Mouse (Mus musculus): ENCODE measurements around the gene Olfr12. TPM values are rescaled to one million over a fixed set of nuclear protein-coding genes. Genes with fewer than 3 reads are reported as not detected.

Gene Olfr12
- not detected in 2 replicates for polyA plus RNA-seq (2012)

DNA sequence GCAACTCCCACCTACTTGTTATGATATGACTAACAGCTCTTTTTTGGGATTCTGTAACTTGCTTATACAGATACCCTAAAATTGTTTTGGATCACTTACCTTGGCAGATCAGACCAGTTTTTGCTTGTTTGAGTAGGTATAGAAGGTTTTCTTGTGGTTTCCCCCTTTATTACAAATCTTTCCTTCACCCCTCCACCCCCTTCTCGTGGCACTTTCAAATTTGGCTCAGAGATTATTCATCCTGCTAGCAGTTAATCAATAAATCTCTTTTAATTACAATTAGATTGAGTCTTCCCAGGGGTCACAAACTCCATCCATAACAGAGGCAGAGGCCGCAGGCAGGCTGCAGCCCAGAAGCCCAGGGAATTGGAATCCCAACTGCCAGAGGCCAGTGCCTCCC is at the start of gene Olfr12:
Gene Olfr12 (plus strand): TSS at position 301 of the 400 bp plus-strand sequence.

DNA sequence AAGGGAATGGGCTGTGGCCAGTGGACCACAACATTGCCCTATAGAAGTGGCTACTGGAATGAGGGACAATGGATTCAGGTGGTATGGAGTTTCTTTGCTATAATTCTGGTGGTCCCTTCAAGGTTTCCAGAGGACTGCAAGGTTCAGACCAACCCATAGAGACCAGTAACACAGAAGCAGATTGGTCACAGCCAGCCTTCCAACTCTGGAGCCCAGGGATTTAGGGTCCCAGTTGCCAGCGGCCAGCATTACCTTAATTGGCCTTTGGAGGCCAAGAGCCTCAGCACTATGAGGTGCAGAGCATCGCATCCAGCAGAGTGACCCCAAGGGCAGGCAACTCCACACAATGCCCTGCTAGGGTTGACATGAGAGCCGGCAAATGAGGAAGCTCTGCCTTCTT is 46.6 kb upstream of the Olfr12 start, which contains the start of gene Olfr1413:
Gene Olfr1413 (plus strand): TSS at position 301 of the 400 bp plus-strand sequence.

DNA sequence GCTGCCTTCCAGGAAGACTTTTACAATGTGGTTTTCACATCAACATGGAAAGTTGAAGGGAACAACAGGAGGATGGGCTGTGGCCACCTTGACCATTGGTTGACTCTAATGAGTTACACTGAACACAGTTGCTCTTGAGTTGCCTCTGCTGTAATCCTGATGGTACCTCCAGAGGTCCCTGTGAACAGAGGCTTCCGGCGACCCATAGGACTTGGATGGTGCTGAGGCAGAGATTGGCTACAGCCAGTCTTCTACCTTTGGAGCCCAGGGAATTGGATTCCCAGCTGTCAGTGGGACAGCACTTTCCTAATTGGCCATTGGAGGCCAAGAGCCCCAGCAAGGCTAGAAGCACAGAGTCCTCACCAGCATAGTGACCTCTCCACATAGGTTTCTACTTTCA is 32.1 kb upstream of the Olfr12 start, which contains the start of gene Olfr1412:
Gene Olfr1412 (plus strand): TSS at position 301 of the 400 bp plus-strand sequence.

DNA sequence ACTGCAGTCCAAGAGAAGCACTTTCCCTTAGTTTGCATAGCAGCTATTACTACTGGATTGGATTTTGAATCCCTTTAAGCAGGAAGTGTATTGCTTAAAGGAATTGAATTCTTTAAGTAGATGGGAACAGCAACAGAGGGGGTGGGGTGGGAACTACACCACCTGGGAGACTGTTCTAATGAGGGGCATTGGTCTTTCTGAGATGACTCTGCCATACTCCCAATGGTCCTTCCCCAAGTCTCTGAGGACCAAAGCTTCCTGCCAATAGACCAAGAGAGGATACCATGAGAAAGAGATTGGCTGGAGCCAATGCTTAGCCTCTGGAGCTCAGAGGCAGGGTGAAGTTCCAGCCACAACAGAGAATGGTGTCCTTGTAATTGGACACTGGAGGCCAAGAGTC is 23.5 kb upstream of the Olfr12 start, which contains the start of gene Olfr1411:
Gene Olfr1411 (plus strand): TSS at position 301 of the 400 bp plus-strand sequence.

DNA sequence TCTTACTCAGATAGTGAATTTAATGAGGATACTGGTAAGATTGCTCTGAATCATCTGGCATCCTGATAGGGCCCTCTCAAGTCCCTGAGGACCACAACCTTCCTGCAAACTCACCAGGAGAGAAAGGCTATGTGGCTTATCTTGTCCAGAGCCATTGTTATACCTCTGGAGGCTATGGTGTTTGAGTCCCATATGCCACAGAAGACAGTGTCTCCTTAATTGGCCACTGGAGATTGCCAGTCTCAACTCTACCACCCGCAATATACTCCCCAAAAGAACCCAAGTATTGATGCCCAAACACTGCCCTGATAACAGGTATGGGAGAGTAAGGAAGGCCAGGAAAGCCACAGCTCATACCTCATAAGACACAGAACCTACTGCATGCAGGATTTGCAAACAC is 12.1 kb upstream of the Olfr12 start, which contains the start of gene Olfr1410:
Gene Olfr1410 (plus strand): TSS at position 301 of the 400 bp plus-strand sequence.

DNA sequence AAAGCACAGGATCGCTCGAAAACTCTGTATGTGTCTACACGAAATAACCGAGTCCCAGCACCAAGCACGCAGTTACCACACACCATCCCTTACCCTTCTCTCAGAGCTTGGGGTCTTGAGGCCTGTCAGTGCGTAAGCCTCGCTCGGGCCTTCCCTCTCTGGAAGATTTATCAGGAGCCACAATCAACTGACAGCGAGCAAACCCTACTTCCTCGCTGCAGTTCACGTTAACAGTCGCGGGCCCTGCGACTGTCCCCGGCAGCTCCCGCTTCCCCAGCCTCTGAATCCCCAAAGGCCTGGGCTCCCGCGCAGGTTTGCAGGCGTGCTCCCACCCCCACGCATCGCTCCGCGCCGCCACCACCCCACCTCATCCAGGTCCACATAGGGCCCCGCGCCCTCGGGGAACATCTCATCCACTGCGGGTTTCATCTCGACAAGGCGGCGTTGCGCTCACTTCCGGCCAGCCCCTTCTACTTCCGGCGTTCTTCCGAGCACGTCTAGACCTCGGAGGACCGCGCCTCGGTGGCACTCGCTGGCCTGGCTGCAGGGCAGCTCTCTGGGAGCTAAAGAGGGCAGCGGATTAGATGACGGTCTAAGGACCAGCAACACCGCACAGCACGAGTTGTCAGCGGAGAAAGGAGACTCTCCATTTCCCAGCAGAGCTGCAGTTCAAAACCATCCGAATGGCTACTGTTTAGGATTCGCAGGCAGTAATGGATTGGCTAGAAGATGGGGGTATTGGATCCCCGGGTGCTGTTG is 24.1 kb downstream of the Olfr12 start, which contains the start of gene Cops9:
Gene Cops9 (minus strand): TSS at position 472 of the 759 bp plus-strand sequence.

DNA sequence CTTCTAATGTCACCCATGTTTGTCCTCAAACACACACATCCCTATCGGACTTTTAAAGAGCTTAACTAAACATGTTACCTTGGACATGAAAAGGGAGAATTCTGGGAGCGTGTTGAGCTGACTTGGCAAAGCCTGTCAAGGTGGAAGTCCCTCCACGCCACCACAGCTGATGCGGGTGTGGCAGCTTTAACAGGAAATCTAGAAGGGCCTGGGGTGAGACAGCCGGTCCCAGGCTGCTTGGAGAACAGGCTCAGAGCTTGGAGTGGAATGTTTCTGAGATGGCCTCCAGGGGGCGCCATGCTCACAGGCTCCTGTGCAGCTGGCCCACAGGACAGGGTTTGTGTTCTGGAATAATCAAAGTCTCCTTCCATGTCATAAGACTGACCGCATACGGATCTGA is 31.1 kb downstream of the Olfr12 start, which contains the start of gene Otos:
Gene Otos (minus strand): TSS at position 169 of the 400 bp plus-strand sequence.

Other genes with a start within 250 kb of the Olfr12 start
- 41.4 and 48.4 TPM in 2 replicates for gene Ndufa10, start 143.9 kb upstream of the Olfr12 start, polyA plus RNA-seq (2012)
- gene Olfr1416, start 132.7 kb upstream of the Olfr12 start, polyA plus RNA-seq (2012) = not detected in 2 replicates
- gene Olfr1415, start 121.7 kb upstream of the Olfr12 start, polyA plus RNA-seq (2012) = 0.15 TPM in 1 of 2 replicates, not detected in the other
- not detected in 2 replicates for gene Olfr1414, start 99.1 kb upstream of the Olfr12 start, polyA plus RNA-seq (2012)
- gene Olfr1413, start 46.5 kb upstream of the Olfr12 start, polyA plus RNA-seq (2012) = not detected in 2 replicates
- not detected in 2 replicates for gene Olfr1412, start 32.0 kb upstream of the Olfr12 start, polyA plus RNA-seq (2012)
- 0.15 TPM in 1 of 2 replicates, not detected in the other for gene Olfr1411, start 23.4 kb upstream of the Olfr12 start, polyA plus RNA-seq (2012)
- gene Olfr1410, start 12.0 kb upstream of the Olfr12 start, polyA plus RNA-seq (2012) = not detected in 2 replicates
- 89.2 and 91.9 TPM in 2 replicates for gene Cops9, start 24.2 kb downstream of the Olfr12 start, polyA plus RNA-seq (2012)
- gene Otos, start 31.1 kb downstream of the Olfr12 start, polyA plus RNA-seq (2012) = 1.6 and 3.6 TPM in 2 replicates
- gene Gpc1, start 213.9 kb downstream of the Olfr12 start, polyA plus RNA-seq (2012) = 72.2 and 135 TPM in 2 replicates